Mouse (Mus musculus) layer of hippocampus, postnatal 10 days (tissue): ENCODE measurements around the gene Cwc22. TPM values are rescaled to one million over a fixed set of nuclear protein-coding genes. Genes with fewer than 3 reads are reported as not detected.

Source experiments
- DNase-seq, 2 experiments: peaks; one replicate each; pipeline ENCODE4 v3.0.0; 2021; ENCODE audit warnings: low spot score in 2 of 2
- total RNA-seq, 2 experiments: library from RNA; stranded (reverse); gene quantifications; 2 replicates each; pipeline ENCODE4 v1.2.3; 2021

Cwc22 gene
- total RNA-seq, 2 experiments from 2014 or later, result 24.9 to 25.2 TPM

- DNase-seq, result no peak
Observed at GRCm38 (mm10) chr2:77970556-77970955, 24.4 kb upstream of the Cwc22 start.

DNA sequence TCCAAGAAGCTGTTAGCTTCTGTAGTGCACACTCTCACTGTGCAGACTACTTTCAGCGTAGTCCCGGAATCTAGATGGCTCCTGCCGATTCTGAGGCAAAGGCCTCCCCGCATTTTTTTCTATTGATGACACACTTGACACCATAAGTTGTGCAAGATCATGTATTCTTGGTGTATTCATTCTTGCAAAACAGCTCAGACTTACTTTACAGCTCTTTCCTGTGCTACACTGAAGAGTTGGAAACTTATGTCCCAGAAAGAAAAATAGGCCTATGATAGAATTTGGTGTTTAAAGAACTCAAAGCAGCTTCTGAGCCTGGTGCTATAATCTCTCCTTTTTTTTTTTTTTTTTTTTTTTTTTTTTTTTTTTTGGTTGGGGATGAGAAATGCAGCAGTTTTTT lies 23.8 kb upstream of the Cwc22 start:
- DNase-seq, result no peak

DNA sequence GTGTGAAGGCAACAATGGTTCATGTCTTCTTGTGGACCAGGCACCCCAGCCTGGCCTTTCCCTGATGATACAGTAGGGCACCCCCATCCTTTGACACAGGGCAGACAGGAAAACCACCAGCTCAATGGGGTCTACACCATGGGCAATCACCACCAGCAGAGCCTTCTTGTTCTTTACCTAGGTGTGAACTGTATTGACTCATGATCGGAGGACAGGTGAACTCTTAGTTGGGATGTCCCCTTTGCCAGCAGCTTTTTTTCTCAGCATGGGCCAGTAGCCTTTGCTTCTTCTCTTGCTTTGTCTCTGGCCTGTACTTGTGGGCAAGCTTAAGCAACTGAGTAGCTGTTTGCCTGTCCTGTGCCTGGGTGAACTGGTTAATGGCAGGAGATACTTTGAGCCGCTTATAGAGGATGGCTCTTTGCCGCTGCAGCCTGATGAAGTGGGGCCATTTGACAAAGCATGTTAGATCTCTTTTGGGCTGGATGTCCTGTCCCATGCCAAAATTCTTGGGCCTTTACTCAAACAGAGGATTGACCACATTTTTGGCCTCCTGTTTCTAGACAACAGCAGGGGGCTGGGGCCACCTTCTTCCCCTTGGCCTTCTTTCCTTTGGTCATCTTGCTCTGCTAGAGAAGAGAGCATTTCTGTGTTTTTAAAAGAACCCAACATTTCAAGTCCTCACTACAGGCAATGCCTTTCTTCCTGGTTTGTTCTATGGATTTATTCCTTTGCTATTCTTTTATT lies 16.4 kb upstream of the Cwc22 start:
- no peak for DNase-seq

GRCm38 (mm10) chr2:77961256-77961655 lies 15.1 kb upstream of the Cwc22 start:
- DNase-seq, result no peak

DNA sequence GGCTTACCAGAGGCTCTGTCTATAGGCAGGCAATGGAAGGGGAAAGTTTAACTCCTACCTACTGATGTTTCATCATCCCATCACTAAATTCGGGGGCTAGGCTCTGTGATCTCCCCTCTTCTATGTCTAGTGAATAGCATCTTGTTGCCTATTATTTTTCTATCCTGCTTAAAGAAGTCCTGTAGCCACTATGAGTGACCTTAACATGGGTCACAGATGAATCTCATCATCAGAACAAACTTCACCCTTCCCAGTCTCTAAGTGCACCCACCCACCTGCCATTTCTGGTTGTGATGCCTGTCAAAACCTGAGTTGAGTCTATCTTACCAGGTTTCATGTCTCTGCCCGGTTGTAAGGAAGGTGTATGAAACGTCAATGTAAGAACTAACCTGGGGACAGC lies 14.5 kb upstream of the Cwc22 start:
- no peak for DNase-seq

- no peak for DNase-seq
Observed at GRCm38 (mm10) chr2:77959341-77959740, 13.2 kb upstream of the Cwc22 start.

DNA sequence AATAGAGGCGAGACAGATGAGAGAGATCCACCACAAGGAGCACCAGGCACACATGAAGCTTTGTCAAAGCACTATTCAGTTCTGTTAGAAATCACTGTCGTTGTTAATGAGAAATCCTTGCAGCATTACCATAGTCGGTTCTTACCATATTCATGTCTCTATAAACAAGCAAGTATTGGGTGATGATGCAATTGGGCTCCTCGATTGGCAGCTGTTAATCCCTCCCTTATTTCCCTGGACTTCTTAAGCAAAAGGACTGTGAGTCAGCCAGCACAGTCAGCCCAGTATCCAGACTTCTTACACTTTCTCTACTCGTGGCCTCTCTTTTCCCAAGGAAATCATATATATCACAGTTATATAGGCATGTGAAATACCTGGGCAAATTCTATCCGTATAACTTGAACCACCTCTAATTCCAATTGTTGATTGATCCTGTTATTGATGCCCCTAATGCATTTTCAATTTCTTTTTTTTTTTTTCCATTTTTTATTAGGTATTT lies 5.3 kb upstream of the Cwc22 start:
- no peak for DNase-seq

DNA sequence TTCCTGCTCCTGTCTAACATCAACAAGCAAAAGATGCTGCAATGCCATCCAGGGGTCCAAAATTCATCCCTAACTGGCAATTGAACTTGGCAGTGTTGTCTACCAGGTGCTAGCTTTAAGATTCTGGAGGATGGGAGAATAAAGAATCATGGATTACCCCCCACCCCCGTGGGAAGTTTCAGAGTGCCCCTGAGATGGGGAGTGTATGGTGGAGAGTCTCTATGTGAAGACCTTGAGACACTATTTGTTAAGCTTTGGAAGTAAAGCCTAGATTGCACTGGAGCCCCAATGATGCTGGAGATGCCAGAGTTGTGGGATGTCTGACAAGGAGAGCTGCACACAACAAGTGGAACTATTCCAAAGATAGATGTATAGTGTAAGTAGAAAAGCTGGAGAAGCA lies 3.9 kb upstream of the Cwc22 start:
- DNase-seq, result no peak

DNA sequence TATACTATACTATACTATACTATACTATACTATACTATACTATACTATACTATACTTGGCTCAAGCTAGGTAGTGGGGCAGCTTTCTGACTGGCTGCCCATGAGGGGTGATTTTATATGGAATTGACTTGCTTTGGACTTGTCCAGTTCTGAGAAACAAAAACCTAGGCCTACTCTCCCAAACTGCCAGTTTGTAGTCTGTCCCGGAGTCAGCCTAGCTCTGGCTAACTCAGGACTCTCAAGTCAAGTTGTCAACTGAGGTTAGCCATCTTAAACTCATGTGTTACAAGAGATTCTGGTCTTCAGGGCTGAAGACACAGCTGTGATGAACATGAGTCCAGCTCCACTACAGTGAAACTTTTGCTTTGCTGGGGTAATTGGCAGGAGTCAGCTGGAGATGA lies 3.3 kb upstream of the Cwc22 start:
- DNase-seq, result no peak

GRCm38 (mm10) chr2:77948921-77949320 lies 2.7 kb upstream of the Cwc22 start:
- DNase-seq, result no peak

GRCm38 (mm10) chr2:77948126-77948525 lies 2.0 kb upstream of the Cwc22 start:
- no peak for DNase-seq

- DNase-seq, result no peak
Observed at GRCm38 (mm10) chr2:77947161-77947870, 1.1 kb upstream of the Cwc22 start.

- no peak for DNase-seq
Observed at GRCm38 (mm10) chr2:77944860-77945595, 1.1 kb downstream of the Cwc22 start.

- no peak for DNase-seq
Observed at GRCm38 (mm10) chr2:77944281-77944680, 1.9 kb downstream of the Cwc22 start.

DNA sequence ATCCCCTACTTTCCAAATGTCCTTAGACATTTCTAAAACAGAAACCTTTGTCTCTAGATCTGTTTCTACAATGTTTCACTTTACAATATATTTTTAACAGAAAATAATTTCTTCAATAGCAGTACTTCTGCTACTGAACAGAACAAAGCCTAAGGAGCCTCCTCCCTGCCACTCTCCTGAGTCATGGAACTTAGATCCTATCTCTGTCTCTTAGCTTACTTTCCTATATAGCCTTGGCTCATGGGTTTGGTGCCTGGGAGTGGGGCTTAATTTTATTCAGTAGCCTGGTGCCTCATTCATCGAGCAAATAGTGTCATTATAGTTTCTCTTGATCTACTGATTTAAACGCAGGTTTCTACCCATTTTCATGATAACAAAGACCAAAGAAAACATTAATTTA lies 4.2 kb downstream of the Cwc22 start:
- no peak for DNase-seq

DNA sequence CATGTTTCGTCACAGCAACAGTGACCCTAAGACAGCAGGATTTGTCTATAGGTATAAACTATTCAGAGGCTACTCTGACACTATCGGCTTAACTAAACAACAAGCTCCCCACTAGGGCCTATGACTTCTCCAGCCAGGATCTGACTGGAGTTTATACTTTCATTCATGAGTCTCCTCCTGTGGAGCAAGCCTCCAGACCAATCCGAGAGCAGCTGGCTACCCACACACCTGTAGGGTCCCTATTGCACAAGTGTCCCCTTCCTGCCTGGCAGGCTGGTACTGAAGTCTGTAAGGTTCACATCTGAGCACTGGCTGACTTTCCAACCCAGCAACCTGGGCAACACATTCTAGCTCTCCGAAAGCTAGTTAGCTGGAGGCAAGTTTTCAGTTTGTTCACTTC lies 7.9 kb downstream of the Cwc22 start:
- no peak for DNase-seq

DNA sequence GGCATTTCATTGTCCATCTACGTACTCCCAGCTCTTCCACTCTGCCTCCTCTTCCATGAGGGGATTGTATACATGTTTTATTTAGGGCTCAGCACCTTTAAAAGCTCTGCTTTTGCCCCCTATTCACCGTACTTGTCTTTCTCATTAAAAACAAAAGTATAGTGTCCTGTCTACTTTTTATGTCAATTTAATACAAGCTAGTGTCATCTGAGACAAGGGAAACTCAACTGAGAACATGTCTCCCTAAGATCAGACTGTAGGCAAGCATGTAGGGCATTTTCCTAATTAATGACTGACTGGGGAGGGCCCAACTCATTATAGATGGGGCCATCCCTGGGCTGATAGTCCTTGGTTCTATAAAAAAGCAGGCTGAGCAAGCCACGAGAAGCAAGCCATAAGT lies 8.4 kb downstream of the Cwc22 start:
- no peak for DNase-seq

GRCm38 (mm10) chr2:77934138-77934537 lies 12.0 kb downstream of the Cwc22 start:
- DNase-seq, result no peak

DNA sequence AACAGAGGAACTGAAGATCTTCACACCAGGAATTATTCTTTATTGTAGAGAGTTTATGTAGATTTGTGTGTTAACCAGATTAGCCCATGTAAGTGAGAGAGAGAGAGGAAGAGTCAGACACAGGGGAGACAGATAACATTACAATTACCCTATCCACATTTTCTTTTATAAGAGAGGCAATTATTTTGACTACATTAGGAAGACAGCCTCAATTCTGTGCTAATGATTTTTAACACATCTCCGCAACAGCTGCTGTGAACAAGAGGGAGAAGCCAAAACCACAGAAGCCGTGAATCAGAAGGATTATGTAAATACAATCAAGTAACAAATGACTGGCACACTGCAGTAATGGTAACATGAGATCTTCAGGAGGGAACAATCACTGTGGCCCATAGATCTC lies 12.5 kb downstream of the Cwc22 start:
- no peak for DNase-seq

GRCm38 (mm10) chr2:77931958-77932357 lies 14.2 kb downstream of the Cwc22 start:
- no peak for DNase-seq

- DNase-seq, result no peak
Observed at GRCm38 (mm10) chr2:77928352-77928751, 17.8 kb downstream of the Cwc22 start.

DNA sequence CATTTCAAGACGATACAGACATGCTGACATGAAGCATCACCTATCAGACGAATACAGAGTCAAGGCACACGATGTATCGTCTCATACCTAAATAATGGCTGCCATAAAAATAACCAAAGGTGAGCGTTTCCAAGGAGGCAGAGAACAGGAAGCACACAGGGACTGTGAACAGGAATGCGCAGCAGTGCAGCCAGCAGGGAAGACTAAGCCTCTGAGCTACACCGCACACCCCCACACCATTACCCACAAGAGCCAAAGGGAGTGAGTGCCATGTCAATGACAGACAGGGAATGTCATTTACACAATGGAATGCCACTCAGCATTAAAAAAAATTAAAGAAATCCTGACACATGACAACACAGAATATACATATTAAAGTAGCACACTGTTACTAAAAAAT lies 19.7 kb downstream of the Cwc22 start:
- DNase-seq, result no peak
